Mouse (Mus musculus): ENCODE results near the gene Cyp4f17.
"Not testable (repeated sequence)": the region's sequence is repeated elsewhere in the genome, so short reads cannot be mapped to it uniquely, and the experiment has no call there.

The Cyp4f17 gene

GRCm38 (mm10) chr17:32526341-32526740, 20.5 kb downstream of the Cyp4f17 start:
- in situ Hi-C loops (cut with MboI, MseI): not testable (repeated sequence)

GRCm38 (mm10) chr17:32527748-32528147, 21.9 kb downstream of the Cyp4f17 start:
- in situ Hi-C loops (cut with MboI, MseI): no loop called here

- in situ Hi-C loops (cut with MboI, MseI): no loop called here
These were observed 22.8 kb downstream of the Cyp4f17 start for GRCm38 (mm10) chr17:32528408-32529337.

GRCm38 (mm10) chr17:32532356-32532755, 26.5 kb downstream of the Cyp4f17 start:
- in situ Hi-C loops (cut with MboI, MseI): not testable (repeated sequence)

- in situ Hi-C loops (cut with MboI, MseI): no loop called here
These were observed 28.2 kb downstream of the Cyp4f17 start for GRCm38 (mm10) chr17:32534068-32534467.

GRCm38 (mm10) chr17:32536051-32536866, 30.4 kb downstream of the Cyp4f17 start, which contains the start of gene Cyp4f16:
Gene Cyp4f16, plus strand, starts transcription at chr17:32536558.
- in situ Hi-C loops (cut with MboI, MseI): not testable (repeated sequence)

- in situ Hi-C loops (cut with MboI, MseI): no loop called here
These were observed 31.0 kb downstream of the Cyp4f17 start for GRCm38 (mm10) chr17:32536867-32537250.

- in situ Hi-C loops (cut with MboI, MseI): not testable (repeated sequence)
These were observed 38.9 kb downstream of the Cyp4f17 start for GRCm38 (mm10) chr17:32544792-32545191.

GRCm38 (mm10) chr17:32550377-32550776, 44.5 kb downstream of the Cyp4f17 start:
- in situ Hi-C loops (cut with MboI, MseI): loop anchor here (5.0 kb wide), 2 partner anchors 82 to 132 kb away; no protein-coding TSS in a partner anchor

- in situ Hi-C loops (cut with MboI, MseI): loop anchor here (5.0 kb wide), 2 partner anchors 81 to 131 kb away; no protein-coding TSS in a partner anchor
These were observed 45.3 kb downstream of the Cyp4f17 start for GRCm38 (mm10) chr17:32550900-32551770.

- in situ Hi-C loops (cut with MboI, MseI): loop anchor here (5.0 kb wide), 2 partner anchors 79 to 129 kb away; no protein-coding TSS in a partner anchor
These were observed 47.2 kb downstream of the Cyp4f17 start for GRCm38 (mm10) chr17:32553016-32553415.

GRCm38 (mm10) chr17:32554368-32554767, 48.5 kb downstream of the Cyp4f17 start:
- in situ Hi-C loops (cut with MboI, MseI): loop anchor here (5.0 kb wide), 2 partner anchors 78 to 128 kb away; no protein-coding TSS in a partner anchor

GRCm38 (mm10) chr17:32563301-32563700, 57.5 kb downstream of the Cyp4f17 start:
- in situ Hi-C loops (cut with MboI, MseI): not testable (repeated sequence)

- in situ Hi-C loops (cut with MboI, MseI): not testable (repeated sequence)
These were observed 67.4 kb downstream of the Cyp4f17 start for GRCm38 (mm10) chr17:32573286-32573685.

- in situ Hi-C loops (cut with MboI, MseI): no loop called here
These were observed 71.8 kb downstream of the Cyp4f17 start for GRCm38 (mm10) chr17:32577496-32578186.

All from T-helper 1 cell (primary cell).